Mouse (Mus musculus): Measurements from ENCODE around the gene Riox1. TPM values are rescaled to one million over a fixed set of nuclear protein-coding genes. Genes with fewer than 3 reads are reported as not detected.
"Not testable (repeated sequence)": the region's sequence is repeated elsewhere in the genome, so short reads cannot be mapped to it uniquely, and the experiment has no call there.

The Riox1 gene
- total RNA-seq (2021), result 10 to 100 TPM; 14.4 to 15.3 TPM

DNA sequence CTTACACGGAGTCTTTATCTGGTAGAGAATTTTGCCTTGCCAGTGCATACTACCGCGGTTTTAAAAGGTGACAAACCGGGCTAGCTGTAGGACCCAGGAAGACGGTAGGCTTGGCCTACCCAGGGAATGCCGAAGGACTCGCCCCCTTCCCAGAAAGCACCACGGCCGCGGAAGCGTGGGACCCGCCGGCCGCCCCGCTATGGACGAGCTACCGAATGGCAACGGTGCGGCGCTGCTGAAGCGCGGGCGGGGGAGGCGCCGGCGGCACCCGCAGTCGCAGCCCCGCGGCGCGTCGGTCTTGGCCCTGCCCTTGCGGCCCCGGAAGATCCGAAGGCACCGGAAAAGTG, at the start of gene Riox1:
Riox1 (plus strand) TSS at position 116 of the 347 bp plus-strand sequence.
- DNase-seq, result peak; percentile 83 to 84

- DNase-seq, result no peak
Measured at GRCm38 (mm10) chr12:83910451-83910850, 40.0 kb upstream of the Riox1 start.

DNA sequence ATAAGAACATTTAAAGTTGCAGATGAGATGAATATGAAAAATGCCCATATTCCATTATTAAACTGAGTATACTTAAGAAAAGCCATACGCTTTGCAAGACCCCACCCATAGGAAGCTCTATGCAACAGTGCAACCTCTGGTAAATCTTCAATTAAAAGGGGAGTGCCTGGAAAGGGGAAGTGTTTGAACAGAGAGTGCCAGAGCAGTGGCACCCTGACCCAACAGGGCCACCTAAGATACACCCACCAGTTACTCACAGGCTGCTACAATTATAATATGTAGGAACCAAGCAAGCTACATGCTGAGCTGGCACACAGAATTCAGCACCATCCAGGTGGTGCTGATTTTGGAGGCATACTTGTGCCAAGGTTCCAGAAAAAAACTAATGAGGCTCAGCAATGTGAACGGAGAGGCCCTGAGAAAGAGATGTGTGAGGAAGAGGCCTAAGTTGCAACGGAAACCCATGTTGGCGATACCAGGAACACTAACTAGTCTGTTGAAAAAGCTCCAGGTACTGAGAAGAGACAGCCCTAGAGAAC, 36.1 kb upstream of the Riox1 start:
- DNase-seq, result no peak

GRCm38 (mm10) chr12:83914797-83915196, 35.6 kb upstream of the Riox1 start:
- DNase-seq, result no peak

DNA sequence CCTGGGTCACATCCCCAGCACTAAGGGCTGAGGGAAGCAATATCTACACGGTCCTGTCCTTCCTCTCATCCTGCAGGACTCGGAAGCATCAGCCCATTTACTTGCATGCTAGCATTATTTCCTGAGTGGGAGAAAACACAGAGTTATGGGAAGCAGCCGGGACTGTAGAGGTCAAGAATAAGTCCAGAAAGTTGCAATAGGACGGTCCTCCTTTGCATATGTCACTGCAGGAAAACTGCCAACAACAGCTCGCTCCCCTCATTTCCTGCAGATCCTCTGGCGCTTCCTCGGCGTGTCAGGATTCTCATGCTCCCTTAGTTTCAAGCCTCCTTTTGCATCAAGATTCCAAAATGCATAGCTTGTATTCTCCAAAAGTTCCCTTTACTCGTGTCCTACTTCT, 33.5 kb upstream of the Riox1 start:
- DNase-seq, result no peak

DNA sequence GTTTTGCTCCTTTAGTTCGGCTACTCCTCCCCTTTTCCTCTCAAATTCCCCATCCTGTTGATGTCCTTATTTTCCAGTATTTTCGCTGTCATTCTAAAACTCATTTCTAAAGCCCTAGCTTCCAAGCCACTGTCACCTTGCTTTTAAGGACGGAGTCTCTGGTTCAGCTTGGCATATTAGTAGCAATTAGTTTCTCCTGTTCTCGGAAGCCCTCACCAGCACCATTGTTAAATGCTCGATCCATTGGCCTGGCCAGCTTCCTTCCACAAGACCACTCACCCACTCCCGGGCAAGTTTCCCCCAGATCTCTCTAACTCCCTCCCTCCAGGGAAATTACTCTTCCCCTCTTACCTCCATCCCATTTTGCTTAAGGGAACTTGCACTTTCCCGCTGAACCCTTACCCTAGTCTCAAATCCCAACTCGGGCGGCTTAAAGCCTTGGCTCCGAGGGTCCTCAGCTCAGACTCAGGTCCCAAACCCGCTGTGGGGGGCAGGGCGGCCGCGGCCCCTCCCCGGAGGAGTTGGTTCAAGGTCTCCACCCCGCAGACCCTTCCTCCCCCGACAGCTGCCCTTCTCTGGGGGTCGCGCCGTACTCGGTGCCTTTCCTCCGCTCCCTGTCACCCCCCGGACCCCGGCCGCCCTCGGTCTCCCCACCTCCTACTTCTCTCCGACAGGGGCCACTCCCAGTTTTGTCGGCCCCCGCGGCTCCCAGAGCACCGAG, 29.5 kb upstream of the Riox1 start:
- DNase-seq, result peak; percentile 12 to 13

GRCm38 (mm10) chr12:83921535-83922381, 28.6 kb upstream of the Riox1 start, which contains the start of gene Numb:
Numb (minus strand) TSS chr12:83921934.
- DNase-seq, result peak; percentile 99 to 100

- no peak for DNase-seq
Measured at GRCm38 (mm10) chr12:83922724-83923485, 27.5 kb upstream of the Riox1 start.

DNA sequence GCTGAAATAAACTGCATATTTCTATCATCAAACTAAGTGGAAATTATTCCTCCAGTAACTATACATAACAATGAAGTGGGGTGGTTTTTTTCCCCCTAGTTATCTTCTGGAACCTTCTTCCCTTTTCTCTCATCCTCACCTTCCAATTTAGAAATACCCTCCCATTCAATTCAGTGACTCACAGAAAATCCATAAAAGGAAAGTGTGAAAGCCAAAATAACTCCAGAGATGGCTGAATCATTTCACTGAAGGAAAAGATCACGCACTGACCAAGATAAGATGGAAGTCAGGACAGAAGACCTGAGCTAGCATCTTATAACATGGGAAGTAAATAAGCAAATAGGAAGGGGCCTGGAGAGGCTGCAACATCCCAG, 26.9 kb upstream of the Riox1 start:
- DNase-seq, result no peak

- DNase-seq, result no peak
Measured at GRCm38 (mm10) chr12:83924332-83924731, 26.1 kb upstream of the Riox1 start.

DNA sequence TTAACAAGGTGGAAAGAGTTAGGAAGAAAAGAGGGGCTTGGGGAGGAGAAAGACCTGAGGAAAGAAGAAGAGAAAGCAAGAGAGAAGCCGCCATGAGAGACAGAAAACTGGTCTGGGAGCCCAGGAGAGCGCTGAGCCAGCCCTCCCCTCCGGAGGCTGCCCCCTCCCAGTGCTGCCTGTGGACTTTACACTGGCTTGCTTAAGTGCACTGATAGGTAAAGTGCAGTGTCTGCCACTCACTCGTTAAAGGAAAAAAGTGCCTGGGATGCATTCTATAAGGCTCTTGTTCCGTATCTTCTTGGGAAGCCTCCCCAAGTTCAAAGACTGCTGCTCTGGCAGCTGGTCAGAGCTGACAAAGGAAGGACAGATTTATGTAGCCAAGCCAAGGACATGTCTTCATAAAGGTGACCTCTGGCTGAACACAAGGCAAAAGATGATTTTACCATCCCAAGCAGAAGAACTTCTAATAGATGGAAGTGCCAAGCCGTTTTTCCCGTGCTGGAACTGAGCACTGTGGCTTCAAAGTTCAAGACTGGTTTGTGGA, 25.2 kb upstream of the Riox1 start:
- DNase-seq, result no peak

GRCm38 (mm10) chr12:83926061-83926460, 24.3 kb upstream of the Riox1 start:
- no peak for DNase-seq

DNA sequence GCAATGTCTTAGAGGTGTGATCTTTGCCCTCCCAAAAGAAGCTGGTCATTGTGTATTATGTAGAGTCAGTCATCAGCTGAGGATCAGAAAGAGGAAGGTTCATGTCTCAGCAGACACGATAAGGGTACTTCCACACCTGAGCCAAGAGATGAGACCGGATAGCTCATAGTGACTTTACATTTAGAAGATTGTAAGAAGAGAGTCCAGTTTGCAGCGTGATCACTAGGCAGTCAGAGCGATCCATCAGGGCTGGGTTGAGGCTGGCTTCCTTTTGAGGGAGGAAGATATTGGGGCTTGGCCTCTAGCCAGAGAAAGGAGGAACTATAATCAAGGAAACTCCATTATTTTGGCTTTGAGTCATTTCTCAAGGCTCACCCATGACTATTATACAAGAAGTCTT, 22.7 kb upstream of the Riox1 start:
- no peak for DNase-seq

DNA sequence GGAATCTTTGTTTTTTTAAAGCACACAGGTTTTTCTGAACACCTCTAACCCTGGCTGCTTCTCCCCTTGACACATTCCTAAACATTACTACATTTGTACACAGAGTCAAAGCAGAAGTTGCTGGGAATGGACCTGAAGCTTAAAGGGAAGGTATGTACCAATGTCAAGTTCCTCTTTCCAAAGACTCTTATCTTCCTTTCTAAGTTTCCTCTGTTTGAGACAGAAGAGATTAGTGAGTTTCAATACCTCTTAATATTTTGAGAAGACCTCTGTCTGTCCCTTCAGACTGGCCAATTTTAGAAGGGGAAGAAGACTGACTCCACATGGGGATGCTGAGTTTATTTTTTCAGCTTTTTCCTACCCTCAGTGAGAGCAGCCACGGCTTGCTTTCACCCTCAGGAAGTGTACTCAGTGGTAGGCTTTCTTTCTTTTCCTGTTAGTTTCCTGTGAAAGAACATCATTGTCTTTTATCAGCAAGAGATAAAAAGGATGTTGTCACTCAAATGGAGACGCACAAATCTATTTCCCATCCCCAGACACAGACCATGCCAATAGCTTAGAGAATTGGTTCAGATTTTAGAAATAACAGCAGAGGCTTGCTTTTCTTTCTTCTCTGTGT, 21.1 kb upstream of the Riox1 start:
- no peak for DNase-seq

DNA sequence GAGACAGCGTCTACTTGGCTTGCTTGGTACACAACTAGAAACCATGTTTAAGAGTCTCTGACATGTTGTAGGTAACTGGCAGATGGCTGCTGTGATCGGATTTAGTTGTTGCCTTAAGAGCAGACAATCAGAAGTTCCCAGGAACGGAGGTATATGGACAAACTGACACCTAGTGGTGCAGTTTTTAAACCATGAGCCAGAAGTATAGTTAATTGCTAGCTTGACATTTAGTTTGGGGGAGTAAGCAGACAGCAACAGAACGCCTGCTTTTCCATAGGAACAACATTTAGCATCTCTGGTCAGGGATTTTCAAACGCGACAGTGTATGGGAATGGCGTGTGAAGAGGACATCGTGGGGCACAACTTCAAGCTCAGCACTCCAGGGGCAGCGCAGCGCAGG, 12.8 kb upstream of the Riox1 start:
- DNase-seq, result no peak

DNA sequence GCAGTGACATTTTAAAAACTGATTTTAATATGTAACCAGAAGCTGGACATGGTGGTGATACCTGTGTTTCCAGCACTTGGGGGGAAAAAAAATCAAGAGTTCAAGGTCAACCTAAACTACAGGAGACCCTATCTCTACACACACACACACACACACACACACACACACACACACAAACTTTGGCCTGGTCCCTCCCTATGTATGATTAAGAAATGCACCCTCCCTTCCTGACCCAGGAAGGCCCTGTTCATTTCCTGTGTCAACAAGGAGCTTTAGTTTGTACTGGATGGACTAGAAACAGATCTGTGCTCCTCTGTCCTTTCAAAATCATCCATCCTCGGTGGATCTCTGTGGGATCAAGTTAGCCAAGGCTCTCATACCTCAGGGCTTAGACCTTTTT, 11.8 kb upstream of the Riox1 start:
- DNase-seq, result not testable (repeated sequence)

DNA sequence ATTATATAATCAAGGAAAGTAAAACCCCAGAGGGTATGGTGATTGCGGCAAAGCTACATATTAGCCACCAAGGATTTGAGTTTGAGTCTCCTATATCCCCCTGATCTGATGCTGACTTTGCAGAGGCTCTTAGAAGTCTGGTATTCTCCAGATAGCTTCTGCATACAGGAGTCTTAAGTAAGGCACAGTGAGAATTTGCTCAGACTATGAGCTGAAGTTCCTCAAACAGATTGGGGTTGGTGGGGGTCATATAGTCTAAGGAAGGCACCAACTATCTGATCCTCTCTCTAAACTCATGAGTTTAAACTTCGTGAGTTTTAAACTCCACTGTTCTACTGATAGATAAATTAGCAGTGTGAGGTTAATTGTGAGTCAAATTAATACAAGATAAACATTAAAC, 11.1 kb upstream of the Riox1 start:
- no peak for DNase-seq

- DNase-seq, result no peak
Measured at GRCm38 (mm10) chr12:83940031-83940430, 10.4 kb upstream of the Riox1 start.

GRCm38 (mm10) chr12:83941938-83942337, 8.5 kb upstream of the Riox1 start:
- no peak for DNase-seq

DNA sequence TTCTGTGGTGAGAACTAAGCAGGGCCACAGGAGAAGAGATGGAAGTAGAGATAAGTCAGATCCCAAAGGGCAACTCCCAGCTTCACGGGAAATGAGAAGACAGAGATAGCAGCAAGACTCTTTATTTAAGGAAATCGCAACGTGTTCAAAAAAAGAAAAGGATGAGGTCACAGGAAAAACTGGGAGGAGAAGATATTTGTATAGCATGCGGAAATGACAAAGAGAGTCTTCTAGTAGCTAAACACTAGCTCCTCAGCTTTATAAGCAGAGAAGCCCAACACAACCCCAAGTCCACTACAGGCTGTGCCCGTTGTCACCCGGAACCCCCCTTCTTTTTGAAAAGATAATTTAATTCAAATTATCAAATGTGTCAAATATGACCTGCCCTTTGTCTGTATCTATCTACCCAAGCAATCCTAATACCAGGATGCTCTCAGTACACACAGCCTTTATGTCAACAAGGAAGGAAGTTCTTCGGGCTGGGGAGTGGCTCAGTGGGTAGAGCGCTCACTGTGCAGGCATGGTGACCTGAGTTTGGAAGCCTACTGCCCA, 3.1 kb upstream of the Riox1 start:
- DNase-seq, result no peak

GRCm38 (mm10) chr12:83949043-83949442, 1.4 kb upstream of the Riox1 start:
- DNase-seq, result no peak
